ENCODE assay signal across 8 mouse cellular contexts in the genomic region with DNA sequence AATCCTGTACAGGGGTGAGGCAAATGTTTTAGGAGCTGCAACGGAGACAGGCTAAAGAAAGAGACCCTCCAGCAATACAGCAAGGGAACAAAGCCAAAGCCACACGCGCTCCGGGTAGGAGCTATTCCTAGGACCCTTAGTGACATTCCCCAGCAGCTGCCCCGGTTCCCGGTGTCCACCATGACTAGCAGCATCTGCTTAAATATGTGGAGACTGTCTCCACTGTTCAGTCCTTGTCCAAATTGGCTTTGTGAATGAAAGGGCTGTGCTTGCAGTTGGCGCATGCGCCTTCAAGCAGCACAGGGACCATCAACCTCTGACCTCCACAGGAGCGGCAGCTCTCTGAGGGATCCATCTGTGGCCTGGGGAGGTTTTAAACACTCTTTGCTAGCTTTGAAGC. TPM values are rescaled to one million over a fixed set of nuclear protein-coding genes. Genes with fewer than 3 reads are reported as not detected.
A peak's percentile ranks its signal among the peaks of the same experiment; 100 is the strongest.
DNase-seq lines count a peak whose midpoint lies in the region; ATAC-seq lines count a peak whose summit lies in the region.

No protein-coding gene starts in this region.

- peak overlapping the region; percentile 17; the same call in 1 of the 2 replicates for H3K9ac ChIP-seq in heart, embryonic 11.5 days (ENCODE audit: low read depth, low read length)
- H3K9ac ChIP-seq in embryonic facial prominence, embryonic 12.5 days: no peak overlapping the region
- H3K9ac ChIP-seq in midbrain, embryonic 14.5 days (replicated peaks; ENCODE audit: low read length): no peak overlapping the region

- DNase-seq in heart, adult 9 months (ENCODE audit: low spot score in 2 of 2): no peak
- peak; percentile 20 to 44 for DNase-seq in kidney, postnatal 25 days
- DNase-seq in midbrain, embryonic 14.5 days: peak; percentile 27
- no peak for DNase-seq in adrenal gland, adult 18-20 months (ENCODE audit: low spot score in 2 of 2)
- no peak for DNase-seq in adrenal gland, postnatal 25 days
- DNase-seq in right cerebral cortex, adult 2 months (ENCODE audit: low spot score in 2 of 2): no peak

- no peak overlapping the region for H3K4me2 ChIP-seq in heart, embryonic 11.5 days
- 0 out of 2 replicates have a peak overlapping the region, but pooled peaks have one; percentile 17 for H3K4me2 ChIP-seq in embryonic facial prominence, embryonic 12.5 days (replicated peaks)
- peak overlapping the region; percentile 26 for H3K4me2 ChIP-seq in midbrain, embryonic 14.5 days (ENCODE audit: low read length)

- H3K9me3 ChIP-seq in heart, embryonic 11.5 days (replicated peaks; ENCODE audit: control insufficient read depth, low read length): no peaks in the 10 kb centered on the region
- no peaks in the 10 kb centered on the region for H3K9me3 ChIP-seq in embryonic facial prominence, embryonic 12.5 days
- no peaks in the 10 kb centered on the region for H3K9me3 ChIP-seq in midbrain, embryonic 14.5 days (ENCODE audit: control insufficient read depth, low read length)

- no peak for ATAC-seq in heart, embryonic 11.5 days (replicated peaks; ENCODE audit: insufficient number of reproducible peaks, low FRiP score, low TSS enrichment)
- no peak for ATAC-seq in embryonic facial prominence, embryonic 12.5 days (ENCODE audit: insufficient number of reproducible peaks, insufficient read depth, low FRiP score, low TSS enrichment)
- ATAC-seq in midbrain, embryonic 14.5 days (ENCODE audit: low FRiP score, low TSS enrichment): no peak

- 50% methylated on average over 9 of the region's 9 CpGs for WGBS in heart, embryonic 11.5 days (ENCODE audit: insufficient replicate concordance)
- WGBS in embryonic facial prominence, embryonic 12.5 days: 31% methylated on average over 9 of the region's 9 CpGs
- 44% methylated on average over 9 of the region's 9 CpGs for WGBS in midbrain, embryonic 14.5 days

- peaks cover 6% of the 10 kb centered on the region for H3K4me1 ChIP-seq in heart, embryonic 11.5 days (ENCODE audit: control insufficient read depth, insufficient read depth, low read length)
- peaks cover 14% of the 10 kb centered on the region for H3K4me1 ChIP-seq in embryonic facial prominence, embryonic 12.5 days
- peaks cover 7% of the 10 kb centered on the region; the same call in 1 of the 2 replicates for H3K4me1 ChIP-seq in midbrain, embryonic 14.5 days (ENCODE audit: control insufficient read depth, insufficient read depth, low read length)

- H3K27ac ChIP-seq in heart, embryonic 11.5 days (ENCODE audit: low read depth, low read length): no peak overlapping the region
- H3K27ac ChIP-seq in embryonic facial prominence, embryonic 12.5 days: no peak overlapping the region
- no peak overlapping the region for H3K27ac ChIP-seq in midbrain, embryonic 14.5 days (replicated peaks; ENCODE audit: low read depth, low read length)

- H3K27me3 ChIP-seq in heart, embryonic 11.5 days (ENCODE audit: control insufficient read depth, insufficient read depth, low read length): no peaks in the 10 kb centered on the region
- H3K27me3 ChIP-seq in embryonic facial prominence, embryonic 12.5 days: no peaks in the 10 kb centered on the region
- H3K27me3 ChIP-seq in midbrain, embryonic 14.5 days (ENCODE audit: control insufficient read depth, insufficient read depth, low read length): no peaks in the 10 kb centered on the region; the same call in 1 of the 2 replicates

- H3K36me3 ChIP-seq in heart, embryonic 11.5 days (ENCODE audit: control insufficient read depth, insufficient read depth, low read length): no peaks in the 10 kb centered on the region
- H3K36me3 ChIP-seq in embryonic facial prominence, embryonic 12.5 days: no peaks in the 10 kb centered on the region
- H3K36me3 ChIP-seq in midbrain, embryonic 14.5 days (ENCODE audit: control insufficient read depth, insufficient read depth, low read length): no peaks in the 10 kb centered on the region

- H3K4me3 ChIP-seq in heart, embryonic 11.5 days (ENCODE audit: low read depth, low read length): no peak overlapping the region
- H3K4me3 ChIP-seq in embryonic facial prominence, embryonic 12.5 days: no peak overlapping the region
- no peak overlapping the region for H3K4me3 ChIP-seq in midbrain, embryonic 14.5 days (replicated peaks; ENCODE audit: low read depth, low read length)

RNA-seq across cellular contexts. Expression of a gene that starts 41.9 kb away (rescaled TPM):
- polyA plus RNA-seq in heart, embryonic 11.5 days (2014; fragmentation: Nextera tagmentation; extraction: Ambion mirVana): 146 and 178 TPM in 2 replicates
- 85.7 and 87.2 TPM in 2 replicates for polyA plus RNA-seq in embryonic facial prominence, embryonic 12.5 days (2016; fragmentation: Nextera tagmentation; extraction: Ambion mirVana)
- polyA plus RNA-seq in midbrain, embryonic 14.5 days (2014; fragmentation: Nextera tagmentation; extraction: Ambion mirVana): 8.5 and 48.3 TPM in 2 replicates
- 10 to 100 TPM in 1 of 2 experiments, 1 to 10 TPM in 1; 8.1 to 14.2 TPM for total RNA-seq in adrenal gland, adult 18-20 months (2021)
- total RNA-seq in adrenal gland, postnatal 25 days (2021): 23.5 and 27.4 TPM in 2 replicates

Comparison
In these comparisons a context has a peak if more than half of its experiments do, and no peak if none do; other contexts are left out.
1. DNase-seq: peak in kidney, postnatal 25 days (2 of 2) and midbrain, embryonic 14.5 days (single experiment); none in heart, adult 9 months (0 of 2), adrenal gland, adult 18-20 months (0 of 2), adrenal gland, postnatal 25 days (single experiment) and right cerebral cortex, adult 2 months (0 of 2).